Mouse (Mus musculus) right cerebral cortex, postnatal 10 days (tissue): ENCODE measurements at regions not wholly inside any gene's neighbourhood (a gene's known extent, or its start where the extent isn't known, plus 50 kb on each side); places are given as distances from the start of the nearest gene placed in this dataset.
"Not testable (repeated sequence)": the region's sequence is repeated elsewhere in the genome, so short reads cannot be mapped to it uniquely, and the experiment has no call there.

Experiments used
- DNase-seq, 2 experiments: peaks; one replicate each; pipeline ENCODE4 v3.0.0; 2021; ENCODE audit warnings: low spot score in 2 of 2

- not testable (repeated sequence) for DNase-seq
Measured at GRCm38 (mm10) chr1:157622156-157622555, 115.6 kb downstream of the Sec16b start.

DNA sequence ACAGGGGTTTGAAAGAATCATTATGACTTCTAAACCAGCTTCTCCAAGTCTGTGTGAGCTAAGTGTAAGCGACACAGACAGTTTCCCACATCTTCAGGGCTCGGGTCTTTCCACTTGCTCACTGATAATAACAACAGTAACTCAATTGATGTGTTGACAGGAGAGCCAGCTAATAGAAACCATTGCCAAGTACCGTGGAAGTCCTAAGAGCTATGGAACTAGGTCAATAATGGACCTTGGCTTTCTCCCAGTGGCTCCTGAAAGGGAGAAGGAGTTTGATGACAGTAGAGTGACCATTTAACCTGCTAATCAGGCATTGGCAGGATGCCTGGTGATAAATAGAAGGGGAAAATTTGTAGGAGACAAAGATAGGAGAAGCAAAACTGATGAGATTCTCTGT, 126.1 kb downstream of the Sec16b start:
- no peak for DNase-seq

DNA sequence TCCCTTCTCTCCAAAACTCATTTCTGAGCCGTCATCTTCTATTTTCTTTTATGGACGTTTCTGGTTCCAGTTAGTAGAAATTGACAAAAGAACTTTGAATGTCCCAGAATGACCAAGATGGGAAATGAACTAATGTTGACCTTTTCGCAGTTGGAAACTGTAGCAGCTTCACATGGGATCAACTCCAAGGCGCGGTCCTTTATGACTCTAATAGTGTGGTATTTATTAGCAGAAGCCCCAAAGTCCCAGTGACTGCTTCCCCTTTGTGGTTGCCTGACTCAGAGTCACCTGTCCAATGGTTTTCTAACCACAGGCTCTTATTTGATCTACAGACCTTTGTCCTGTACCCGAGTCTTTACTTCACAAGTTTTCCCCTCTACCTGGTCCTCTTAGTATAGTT, 126.9 kb downstream of the Sec16b start:
- no peak for DNase-seq

GRCm38 (mm10) chr1:157635776-157636175, 129.2 kb downstream of the Sec16b start:
- DNase-seq = no peak

GRCm38 (mm10) chr1:157643524-157643923, 137.0 kb downstream of the Sec16b start:
- DNase-seq = no peak

GRCm38 (mm10) chr1:157645682-157646421, 139.3 kb downstream of the Sec16b start:
- DNase-seq = no peak

- DNase-seq = peak in 1 of 2 experiments; percentile 35
Measured at GRCm38 (mm10) chr1:157655446-157655845, 148.9 kb downstream of the Sec16b start.

DNA sequence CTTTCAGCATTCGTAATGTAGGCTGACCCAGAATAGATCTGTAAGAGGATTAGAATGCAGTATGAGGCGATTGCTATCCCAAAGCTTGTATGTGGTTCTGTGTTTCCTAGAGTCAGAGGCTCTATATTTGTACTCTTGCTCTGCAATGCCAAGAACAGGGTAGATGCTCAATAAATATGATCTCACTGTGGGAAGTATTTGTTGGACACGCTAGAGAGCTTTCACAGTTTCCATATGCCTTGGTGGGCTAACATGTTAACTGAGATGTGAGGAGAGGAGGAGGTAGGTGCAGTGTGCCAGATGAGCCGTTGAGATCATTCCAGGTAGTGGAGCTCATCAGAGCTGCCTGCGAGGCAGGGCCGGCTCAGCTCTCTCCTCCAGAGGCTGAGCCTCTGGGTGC, 163.1 kb downstream of the Sec16b start:
- peak; percentile 36 to 63 for DNase-seq

- no peak for DNase-seq
Measured at GRCm38 (mm10) chr1:157684356-157684755, 177.8 kb downstream of the Sec16b start.

GRCm38 (mm10) chr1:157695198-157695597, 188.7 kb downstream of the Sec16b start:
- no peak for DNase-seq

DNA sequence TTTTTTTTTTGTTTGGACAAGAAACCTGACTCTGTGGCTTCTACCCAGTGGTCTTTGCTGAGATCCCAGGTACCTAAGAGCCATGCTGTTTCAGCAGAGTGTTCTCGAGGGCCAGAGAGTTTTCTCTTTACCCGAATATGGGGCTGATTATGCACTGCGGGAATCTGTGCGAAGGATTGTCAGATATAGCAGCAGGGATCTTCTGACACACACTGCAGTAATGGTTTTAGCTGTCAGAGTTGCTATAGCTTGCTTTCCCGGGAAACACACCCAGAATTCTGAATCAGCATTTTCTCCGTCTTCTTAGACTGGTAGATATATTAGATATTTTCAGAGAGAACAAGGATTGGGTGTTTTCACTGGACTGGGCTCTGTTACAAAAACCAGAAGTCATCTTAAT, 197.1 kb downstream of the Sec16b start:
- no peak for DNase-seq

GRCm38 (mm10) chr1:157705364-157705763, 198.8 kb downstream of the Sec16b start:
- DNase-seq = no peak

GRCm38 (mm10) chr1:157707256-157707655, 200.7 kb downstream of the Sec16b start:
- DNase-seq = no peak

DNA sequence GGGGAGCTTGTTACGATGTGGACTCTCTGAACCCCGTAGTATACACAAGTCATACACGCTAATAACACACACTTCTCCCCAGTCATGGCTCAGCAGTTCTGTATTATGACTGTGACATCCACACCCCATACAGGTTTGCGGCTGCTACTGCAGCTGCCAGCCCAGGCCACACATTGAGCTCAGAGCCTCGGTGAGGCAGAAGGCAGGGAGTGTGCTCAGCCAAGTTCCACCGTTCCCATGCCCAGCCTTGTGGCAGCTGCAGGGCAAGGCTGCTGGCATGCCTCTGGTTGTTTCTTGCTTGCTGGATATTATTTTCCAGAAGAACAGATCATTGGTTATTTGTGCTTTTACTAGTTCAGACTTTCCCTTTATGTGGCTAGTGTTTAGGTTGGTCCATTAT, 202.6 kb downstream of the Sec16b start:
- DNase-seq = no peak

- DNase-seq = no peak
Measured at GRCm38 (mm10) chr1:157710870-157711269, 204.3 kb downstream of the Sec16b start.

DNA sequence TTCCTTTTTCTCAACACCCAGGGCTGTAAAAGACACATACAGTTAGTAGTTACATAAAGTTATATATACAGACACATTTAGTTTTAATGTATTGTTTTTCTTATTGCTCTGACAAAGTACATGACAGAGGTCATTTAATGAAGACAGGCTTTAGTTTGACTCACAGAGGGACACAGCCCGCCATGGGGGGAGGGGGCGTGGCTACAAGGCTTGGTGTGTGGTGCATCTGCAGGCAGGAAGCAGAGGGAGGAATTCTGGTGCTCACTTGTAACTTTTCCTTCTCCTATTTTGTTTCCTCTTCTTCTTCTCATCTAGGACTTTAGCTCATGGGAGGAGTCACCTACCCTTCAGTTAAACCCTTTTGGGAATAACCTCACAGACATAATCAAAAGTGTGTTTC, 206.0 kb downstream of the Sec16b start:
- DNase-seq = no peak

GRCm38 (mm10) chr1:157713851-157714250, 207.3 kb downstream of the Sec16b start:
- no peak for DNase-seq

DNA sequence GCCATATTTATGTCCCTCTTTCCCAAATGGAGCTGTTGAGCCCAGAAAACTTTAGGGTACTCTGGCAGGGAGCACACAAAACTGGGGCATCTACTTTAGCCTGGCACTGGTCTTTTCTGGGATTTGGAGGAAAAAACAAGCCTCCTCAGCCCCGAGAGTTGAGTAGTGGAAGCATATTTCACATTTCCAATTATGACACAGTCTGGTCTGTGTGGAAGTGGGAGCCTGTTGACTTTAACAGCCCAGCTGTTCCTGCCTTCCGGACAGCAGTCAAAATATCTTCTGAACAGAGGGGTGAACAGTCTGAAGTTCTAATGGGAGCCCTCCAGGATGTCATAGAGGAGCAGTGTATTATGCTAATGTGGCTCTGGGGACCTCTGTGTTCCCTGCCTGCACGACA, 209.1 kb downstream of the Sec16b start:
- DNase-seq = no peak

GRCm38 (mm10) chr1:157717131-157717530, 210.6 kb downstream of the Sec16b start:
- DNase-seq = no peak

GRCm38 (mm10) chr1:157721946-157722345, 215.4 kb downstream of the Sec16b start:
- no peak for DNase-seq

DNA sequence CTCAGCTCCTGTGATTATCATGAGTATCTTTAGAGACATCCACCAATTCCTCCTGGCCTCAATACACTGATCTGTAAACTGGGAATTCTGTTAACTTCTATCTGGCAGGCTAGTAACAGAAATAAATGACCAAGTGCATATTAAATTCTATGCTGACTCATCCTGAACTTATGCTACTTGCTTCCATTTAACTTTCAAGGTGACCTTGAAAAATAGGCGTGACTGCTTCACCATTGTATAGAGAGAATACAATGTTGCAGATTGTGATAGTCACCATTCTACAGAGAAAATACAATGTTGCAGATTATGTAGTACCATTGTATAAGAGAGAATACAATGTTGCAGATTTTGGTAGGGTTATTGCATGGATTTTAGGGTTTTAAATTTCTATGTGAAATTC, 224.6 kb downstream of the Sec16b start:
- DNase-seq = no peak

GRCm38 (mm10) chr1:157740725-157741665, 234.5 kb downstream of the Sec16b start:
- DNase-seq = no peak

DNA sequence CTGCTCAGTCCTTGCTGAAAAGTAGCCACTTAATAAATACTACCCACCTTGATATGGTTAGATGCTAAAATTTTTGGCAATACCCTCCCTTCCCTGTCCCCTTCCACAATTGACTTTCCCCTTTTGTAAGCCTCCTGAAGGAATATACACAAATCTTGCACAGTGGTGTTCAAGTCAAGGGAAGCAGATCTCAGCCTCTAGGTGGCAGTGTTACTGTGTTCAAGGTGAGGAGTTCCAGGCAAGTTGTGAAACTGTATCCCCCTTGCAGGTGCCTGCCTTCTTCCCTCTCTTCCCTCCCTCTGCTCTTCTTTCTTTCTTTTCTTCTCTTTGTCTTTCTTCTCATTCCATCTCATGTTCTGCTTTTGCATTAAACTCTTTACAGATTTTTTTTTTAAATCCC, 239.1 kb downstream of the Sec16b start:
- DNase-seq = peak; percentile 83 to 89
